Mouse (Mus musculus) frontal cortex, postnatal 14 days (tissue): ENCODE measurements at regions not wholly inside any gene's neighbourhood (a gene's known extent, or its start where the extent isn't known, plus 50 kb on each side); places are given as distances from the start of the nearest gene placed in this dataset.

Experiments used
- DNase-seq, 2 experiments: peaks; one replicate each; pipeline ENCODE4 v3.0.0; 2022; ENCODE audit warnings: low spot score in 2 of 2

DNA sequence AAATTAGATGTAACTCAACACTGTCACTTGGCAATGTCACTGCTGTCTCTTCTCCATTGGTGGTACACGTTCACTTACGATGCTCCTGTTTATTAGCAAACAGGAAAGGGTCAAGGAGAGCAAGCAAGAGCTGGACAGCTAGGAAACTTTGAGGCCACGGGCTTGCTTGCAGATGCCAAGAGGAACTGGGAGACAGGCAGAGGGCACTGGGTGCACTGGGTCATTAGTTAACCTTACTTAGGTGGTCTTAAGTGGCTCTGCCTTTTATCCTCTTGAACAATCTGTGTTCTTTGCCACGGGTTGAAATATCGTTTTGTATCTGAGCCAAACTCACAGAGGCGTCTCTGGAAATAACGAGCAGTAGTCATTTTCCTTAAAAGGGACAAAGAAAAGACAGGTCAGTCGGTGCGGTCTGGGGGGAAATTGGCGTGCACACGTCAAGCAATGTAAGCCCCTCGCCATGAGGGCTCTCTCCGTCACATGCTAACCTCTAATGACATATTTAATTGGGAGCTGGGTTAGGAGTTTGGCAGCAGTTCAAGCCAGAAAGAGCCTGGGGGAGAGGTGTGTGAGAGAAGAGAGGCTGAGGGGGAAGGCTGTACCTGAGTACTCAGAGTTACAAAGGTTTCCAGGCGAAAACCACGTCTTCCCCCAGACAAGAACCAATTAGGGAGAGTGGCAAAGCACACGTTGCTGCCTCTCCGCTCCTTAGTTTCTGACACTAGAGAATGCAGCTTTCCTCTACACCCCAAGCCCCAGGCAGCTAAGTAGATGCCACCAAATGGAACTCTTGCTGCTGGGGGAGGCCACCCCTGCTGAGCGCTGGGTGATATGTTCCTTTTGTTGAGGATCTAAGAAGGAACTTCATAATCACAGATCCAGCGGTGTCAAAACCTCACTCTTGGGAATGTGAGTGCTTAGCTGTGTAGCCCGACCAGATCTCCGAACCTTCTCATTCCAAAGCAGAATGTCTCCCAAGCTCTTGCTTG, 140.0 kb upstream of the Tut7 start:
- DNase-seq: no peak

DNA sequence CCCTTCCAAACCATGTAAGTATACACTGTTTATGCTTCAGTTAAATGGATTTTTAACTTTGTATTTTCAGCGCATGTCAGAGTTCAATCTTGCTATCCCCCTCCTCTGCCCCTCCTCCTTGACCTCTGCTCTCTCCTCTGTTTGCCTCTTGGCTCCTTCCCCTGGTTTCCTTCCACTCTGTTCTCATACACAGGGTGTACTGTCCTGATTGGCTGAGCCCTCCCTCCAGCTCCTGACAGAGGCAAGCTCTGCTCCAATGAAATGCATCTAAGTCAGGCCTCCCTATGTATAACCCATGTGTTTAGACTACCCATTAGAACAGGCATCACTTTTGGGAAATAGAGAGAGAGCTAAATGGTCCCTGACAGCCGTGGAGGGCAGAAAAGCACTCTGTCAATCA, 133.5 kb upstream of the Tut7 start:
- DNase-seq: no peak

DNA sequence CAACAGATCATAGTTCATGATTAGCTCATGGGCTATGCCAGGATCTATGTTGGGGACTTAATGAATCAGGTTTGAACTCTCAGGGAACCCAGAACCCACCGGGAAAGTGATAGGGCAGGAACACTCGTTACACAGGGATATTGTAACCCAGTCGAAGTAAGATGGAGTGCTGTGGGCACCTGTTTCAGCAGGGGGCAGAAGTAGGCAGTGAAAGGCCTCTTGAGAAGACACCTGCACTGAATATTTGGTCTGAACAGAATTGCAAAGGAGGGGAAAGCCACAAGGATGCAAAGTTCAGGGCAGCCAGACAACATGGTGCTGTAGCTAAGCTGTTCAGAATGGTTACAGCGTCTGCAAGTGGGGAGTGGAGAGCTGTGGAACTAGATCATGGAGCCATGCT, 129.9 kb upstream of the Tut7 start:
- no peak for DNase-seq

DNA sequence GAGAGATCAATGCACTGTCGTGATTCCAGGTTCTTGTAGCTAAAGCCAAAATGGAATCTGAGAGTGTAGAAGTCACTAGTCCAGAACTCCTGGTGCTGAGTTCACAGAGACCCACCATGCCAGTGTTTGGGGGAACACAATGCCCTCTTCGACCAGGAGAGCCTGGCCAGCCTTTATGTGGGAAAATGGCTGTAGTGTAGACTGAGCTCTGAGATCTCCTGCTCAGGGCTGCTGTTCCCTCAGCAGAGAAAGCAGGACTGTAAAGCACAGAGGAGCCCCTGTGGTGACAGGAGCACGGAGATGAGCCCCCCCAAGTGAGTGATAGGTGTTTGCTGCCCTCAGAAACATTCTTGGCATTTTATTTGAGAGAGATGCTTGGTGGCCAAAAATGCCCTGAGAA, 129.2 kb upstream of the Tut7 start:
- no peak for DNase-seq

DNA sequence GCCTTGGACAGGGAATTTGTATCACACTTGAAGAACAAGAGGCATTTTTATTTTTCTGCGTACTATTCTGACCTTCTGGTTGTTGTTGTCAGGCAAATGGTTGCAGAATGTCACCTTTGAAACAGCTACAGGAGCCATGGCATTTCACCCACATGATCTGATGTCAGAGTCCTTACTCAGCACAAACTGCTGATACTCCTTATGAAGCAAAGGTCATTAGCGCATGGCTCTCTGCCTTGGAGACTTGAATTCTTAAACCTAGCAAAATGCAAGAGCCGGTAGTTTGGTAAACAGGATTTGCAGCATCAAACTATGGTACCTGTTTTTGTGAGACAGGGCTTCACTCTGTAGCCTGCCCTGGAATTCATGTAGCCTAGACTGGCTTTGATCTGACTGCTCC, 127.3 kb upstream of the Tut7 start:
- DNase-seq: no peak

DNA sequence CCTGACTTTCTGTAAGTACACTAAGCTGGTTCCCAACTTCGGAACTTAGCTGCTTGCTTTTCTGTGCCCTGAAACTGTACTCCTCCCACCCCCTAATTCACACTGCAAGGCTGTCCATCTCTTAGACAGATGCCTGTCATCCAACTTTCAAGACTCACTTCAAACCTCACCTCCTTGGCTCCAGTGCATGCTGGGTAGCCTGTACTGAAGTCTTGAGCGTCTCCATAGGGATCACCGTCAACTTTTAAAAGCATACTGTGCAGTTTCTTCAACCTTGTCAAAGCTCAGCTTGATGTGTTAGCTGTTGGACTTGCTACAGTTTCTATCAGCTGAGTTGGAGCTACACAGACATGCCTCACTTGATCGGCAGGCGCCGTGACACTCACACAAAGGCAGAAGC, 126.5 kb upstream of the Tut7 start:
- DNase-seq: no peak

DNA sequence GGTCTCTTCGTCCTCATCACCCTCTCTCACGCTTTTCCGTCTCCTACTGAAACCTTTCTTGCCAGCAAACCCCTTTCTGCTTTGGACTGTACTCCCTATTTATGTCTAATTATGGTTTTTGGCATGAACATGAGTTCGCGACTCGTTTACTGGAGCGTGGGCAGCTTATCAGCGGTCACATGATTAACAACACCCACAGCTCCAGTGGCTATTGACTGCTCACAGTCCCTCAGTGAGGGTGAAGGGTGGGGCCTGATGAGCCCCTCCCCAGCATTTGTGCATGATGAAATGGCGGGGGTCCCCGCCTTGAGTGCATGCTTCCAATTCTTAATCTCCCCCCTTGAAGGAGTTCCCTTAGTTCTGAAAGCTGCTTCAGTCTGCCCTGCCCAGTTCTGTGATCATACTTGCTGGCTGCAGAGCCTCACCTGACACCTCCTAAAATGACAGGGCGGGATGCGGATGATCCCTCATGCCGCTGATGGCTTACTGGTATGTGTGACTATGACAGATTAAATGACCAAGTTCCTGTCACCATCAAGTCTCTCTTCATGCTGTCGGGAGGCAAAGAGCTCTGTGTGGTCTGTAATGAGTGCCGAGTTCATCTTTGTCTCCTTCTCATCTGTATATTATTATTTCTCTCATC, 125.7 kb upstream of the Tut7 start:
- no peak for DNase-seq

DNA sequence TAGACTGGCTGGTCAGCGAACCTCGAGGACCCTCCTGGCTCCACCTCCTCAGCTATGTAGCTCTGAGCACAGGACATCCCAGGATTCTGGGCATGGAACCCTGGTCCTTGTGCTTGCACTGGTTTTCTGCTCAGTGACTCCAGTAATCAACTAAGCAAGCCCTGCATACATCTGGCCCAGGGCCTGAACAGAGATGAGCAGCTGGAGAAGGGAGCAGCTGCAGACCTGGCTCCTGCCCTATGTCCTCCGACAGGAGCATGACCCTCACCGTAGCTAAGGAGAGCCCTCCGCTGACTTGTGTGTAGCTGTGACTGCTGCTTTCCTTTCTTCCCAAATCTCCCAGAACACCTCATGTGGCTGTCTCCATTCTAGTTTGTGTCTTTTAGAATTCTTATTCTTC, 124.5 kb upstream of the Tut7 start:
- no peak for DNase-seq

DNA sequence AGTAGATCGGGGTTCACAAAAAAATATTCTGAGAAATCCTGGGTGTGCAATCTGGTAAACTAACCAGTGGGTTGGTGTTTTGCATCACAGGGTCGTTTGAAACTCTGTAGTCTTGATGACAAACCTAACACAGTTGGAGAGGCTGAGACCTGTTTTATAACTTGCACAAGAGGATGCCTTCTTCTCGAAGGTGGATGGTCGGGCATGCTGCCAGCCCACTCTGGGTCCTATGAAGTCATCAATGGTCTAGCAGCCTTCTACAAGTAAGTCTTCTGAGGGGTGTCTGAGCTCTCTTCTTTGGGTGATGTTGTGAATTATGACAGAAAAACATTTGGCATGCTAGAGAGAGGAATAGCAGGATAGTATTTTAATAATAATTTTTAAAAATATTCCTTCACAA, 123.6 kb upstream of the Tut7 start:
- no peak for DNase-seq

DNA sequence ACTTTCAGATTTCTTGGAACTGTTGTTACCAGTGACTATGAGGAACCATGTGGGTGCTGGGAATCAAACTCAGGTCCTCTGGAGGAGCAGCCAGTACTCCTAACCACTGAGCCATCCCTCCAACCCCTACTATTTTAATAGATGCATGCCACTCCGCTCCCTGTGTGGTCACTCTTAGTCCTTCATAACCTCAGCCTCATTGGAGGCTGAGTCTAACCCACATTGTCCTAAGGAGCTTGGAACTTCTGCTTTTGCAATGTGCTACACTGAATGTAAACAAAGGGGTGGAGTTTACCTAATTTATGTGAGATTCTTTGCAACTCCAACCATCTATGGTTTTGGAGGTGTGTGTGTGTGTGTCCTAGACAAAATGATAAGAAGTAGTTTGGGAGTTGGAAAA, 122.7 kb upstream of the Tut7 start:
- DNase-seq: no peak

DNA sequence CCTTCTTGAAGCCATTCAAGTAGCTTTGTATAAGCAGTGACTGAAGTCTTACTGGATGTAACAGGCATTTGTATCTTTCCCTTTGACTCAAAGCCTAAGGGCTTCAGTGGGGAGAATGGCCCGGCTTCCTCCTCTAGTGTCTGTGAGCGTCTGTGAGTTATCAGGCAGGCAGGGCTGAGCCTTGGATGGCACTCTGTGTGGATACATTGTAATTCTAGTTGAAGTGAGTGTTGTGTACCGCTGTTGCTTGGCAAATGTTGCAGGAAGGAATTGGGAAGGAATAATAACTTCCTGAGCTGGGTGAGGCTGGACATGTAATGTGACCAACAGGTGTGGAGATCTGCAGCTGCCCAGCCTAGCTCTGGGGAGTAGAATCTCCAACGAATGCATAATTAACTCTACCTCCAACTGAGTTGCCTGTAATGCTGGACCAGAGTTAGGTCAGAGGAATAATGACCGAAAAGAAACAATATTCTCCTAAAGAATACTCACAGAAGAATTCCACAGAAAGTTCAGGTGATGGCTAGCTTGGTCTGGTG, 120.7 kb upstream of the Tut7 start:
- no peak for DNase-seq

DNA sequence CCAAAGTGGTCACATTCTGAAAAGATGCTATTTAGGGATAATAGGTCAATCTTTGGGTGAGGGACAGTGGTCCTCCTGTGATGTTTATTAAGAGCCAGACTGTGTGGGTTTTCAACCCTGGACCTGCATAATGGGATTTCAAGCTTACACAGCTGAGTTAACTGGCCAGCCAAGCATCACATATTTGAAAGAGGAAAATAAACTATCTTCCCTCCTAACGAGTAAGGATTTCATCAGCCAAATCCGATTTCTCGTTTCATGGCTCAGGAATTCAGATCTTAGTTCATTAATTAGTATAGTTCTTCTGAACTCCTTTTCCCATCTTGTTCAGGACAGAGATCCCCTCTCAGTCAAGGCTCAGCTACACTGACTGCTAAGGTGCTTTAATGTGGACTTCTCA, 120.1 kb upstream of the Tut7 start:
- no peak for DNase-seq

DNA sequence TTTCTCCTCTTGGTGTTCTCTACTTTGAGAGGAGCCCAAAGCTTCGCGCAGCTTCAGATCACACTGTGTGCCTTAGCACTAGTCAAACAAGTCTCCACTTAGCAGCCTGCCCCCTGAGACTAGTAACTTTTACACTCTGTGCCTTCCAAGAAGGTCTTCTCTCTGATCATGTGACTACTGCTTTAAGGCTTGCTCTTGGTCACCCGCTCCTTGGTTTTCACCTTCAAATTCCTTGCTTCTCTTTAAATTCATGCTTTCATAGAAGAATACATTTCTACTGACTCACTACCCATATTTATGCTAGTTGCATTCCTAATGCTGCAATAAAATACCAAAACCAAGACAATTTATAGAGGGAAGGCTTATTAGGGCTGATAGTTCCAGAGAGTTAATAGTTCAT, 118.6 kb upstream of the Tut7 start:
- no peak for DNase-seq

DNA sequence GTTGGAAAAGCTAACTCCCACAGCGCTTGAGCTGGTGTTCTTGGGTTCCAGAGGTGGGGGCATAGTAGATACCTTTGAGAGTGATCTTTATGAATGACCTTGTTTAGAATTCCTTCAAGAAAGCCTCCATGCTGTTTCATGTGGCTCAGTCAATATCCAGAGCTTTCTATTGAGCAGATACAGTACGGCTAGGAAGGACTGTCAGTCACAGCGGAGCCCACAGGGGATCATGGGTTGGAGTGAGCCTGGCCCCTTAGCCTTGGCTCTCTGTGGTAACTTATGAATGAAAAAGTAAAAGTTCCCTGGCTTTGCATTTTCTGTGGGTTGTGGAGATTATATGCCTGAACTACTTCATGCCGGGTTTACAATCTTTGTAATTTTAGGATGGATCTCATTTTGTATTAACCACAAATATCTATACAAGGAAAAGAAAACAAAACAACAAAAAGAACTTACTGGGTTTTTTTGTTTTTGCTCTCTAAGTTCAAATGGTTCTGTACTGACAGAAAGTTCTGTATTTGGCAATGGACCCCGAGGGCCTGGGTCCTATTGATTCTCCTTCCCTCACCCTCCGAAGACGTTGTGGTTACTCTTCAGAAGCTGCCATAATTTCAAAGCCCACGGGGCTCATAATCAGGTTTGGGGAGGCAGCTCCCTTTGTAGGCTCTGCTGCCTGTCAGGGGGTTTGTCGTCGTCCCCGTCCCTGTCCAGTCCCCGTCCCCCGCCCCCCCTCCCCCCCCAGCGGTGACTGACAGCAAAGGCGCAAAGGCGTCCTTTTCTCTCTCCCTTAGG, 117.7 kb upstream of the Tut7 start:
- no peak for DNase-seq

DNA sequence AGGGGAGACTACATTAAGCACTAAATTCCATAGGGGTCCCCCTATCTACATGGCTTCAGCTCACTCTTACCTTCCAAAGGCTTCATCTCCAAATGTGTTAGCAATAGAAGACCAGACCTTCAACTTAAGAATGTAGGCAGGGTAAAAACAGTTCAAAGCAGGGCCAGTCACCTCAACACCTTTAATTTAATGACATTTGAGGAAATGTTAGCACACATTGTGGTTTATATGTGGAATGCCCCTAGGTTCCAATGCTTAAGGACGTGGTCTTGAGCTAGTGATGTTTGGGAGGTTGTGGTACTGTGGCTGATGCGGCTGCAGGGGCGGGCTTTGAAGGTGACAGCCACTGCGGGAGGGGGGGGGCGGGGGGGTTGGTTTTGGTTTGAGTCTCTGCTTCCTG, 116.9 kb upstream of the Tut7 start:
- no peak for DNase-seq

DNA sequence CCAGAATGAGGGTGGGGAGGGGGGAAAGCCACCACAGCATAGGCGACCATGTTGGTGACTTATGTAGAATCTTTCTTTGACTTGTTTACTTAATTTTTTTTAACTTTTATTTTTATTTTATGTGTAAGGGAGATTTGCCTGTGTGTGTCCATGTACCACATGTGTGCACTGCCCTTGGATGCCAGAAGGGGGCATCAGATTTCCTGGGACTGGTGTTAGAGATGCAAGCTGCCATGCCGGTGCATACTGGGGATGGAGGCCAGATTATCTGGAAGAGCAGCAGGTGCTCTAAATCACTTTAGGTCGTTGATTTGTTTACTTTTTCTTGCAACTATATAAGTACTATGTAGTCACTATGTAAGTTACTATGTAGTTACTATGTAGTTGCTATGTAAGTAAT, 114.2 kb upstream of the Tut7 start:
- no peak for DNase-seq

DNA sequence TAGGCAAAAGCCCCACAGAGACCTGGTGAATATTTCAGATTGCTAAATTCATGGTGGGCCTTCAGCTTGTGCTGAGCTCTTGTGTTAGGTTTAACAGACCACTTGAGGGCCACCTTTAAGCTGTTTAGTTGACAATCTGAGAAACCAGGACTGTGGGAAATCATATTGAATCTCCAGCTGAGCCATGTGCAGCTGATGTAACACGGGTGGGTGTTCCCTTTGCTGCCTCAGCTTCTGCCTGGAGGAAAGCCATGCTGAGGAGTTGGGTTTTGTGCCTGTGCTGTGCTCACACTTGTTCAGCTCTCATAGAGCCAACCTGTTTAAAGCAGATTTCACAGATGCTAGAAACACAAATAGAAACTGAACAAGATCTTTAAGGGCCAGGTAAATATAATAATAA, 111.6 kb upstream of the Tut7 start:
- no peak for DNase-seq

DNA sequence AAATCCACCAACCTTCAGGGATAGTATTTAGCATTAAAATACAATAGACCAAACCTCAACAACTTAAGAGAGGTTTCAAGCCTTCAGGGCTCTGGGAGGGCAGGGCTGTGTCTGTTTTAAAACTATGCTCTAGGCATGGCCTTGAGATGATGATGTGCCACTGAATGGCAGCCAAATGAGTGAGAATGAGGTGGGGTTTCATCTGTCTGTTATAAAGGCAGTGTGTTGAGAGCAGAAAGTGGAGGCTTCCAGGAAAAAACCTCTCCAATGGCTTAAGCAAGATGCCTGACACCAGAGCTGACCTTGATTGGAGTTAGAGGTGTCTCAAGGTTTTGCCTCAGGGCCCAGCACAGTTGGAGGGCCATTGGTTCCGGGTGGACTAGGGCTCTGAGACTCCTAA, 111.1 kb upstream of the Tut7 start:
- DNase-seq: no peak

DNA sequence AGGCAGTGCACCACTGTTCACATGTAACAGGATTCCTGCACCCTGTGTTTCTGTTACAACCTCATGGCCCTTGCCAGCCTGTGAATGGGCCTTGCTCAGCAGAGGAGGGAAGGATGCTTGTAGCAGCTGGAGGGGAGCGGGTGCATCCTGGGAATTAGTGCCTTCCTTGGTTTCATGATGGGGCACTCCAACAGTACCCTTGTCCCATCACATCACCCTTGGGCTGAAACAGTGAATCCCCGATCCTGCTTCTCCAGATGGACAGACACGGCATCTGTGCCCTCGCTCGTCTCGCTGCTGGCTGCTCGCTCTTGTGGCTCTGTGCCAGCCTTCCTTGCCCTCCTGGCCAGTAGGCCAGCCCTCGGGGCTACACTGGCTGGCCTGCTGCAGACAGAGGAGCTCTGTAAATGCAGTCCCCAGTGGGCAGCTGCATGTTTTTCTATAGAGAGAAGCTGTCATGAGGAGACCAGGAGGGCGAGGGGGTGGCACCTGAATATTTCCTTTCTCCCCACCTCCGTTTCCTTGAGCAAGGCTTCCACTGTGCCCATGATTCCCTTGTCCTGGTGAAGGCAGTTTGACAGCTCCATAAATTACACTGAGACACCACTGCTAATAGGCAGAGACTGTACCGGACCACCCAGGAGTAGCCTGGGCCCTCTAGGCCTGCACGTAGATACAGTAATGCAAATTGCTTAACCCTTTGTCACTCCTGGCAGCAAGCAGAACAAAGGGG, 104.6 kb upstream of the Tut7 start:
- DNase-seq: peak in 1 of 2 experiments; percentile 23

DNA sequence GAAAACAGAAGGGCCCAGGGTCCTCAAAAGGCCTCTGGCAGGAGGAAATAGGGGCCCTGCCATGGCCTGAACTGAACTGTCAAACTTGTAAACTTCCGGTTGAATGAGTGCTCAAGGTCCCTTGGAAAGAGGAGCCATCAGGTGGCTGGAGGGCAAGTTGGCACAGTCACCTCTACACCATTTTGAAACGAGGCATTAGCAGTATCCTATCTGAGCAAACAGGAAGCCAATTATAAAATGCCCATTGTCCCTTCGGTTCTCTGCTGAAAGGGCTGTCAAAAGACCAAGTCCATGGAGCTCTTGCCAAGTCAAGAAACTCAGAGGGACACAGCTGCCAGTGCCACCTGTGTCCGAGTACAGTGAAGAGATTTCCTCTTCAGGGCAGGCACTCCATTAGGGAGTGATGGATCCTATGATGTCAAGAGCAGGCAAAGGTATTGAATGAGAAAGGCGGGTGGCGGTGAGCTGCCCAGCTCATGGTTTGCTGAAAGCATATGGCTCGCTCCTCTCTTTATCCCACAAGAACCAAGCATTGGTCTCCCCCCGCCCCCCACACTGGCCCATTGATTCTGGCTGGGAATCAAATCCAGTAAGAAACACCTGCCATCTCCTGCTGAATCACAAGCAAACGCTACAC, 103.0 kb upstream of the Tut7 start:
- no peak for DNase-seq

DNA sequence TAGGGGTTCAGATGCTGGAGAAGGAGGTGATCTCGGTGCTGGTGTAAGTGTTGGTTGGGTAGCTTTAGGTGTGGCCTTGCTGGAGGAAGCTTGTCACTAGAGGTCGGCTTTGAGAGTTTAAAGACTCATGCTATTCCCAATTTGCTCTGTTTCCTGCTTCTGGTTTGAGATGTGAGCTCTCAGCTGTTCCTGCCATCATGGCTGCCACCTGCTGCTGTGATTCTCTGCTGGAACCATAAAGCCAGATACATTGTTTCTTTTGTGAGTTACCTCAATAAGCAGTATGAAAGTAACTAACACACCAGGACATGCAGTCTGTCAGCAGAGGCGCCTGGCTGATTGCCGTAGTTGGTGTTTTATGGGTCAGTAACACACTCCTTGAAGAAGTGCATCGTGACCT, 94.2 kb upstream of the Tut7 start:
- no peak for DNase-seq
